Mouse (Mus musculus) C2C12 (cell line): ENCODE data around the gene Zfp867. TPM values are rescaled to one million over a fixed set of nuclear protein-coding genes. Genes with fewer than 3 reads are reported as not detected.

Experiments used
- H3K27me3 ChIP-seq: one replicate; pipeline ENCODE4 v1.6.1; 2011; ENCODE audit not compliant: control insufficient read depth, insufficient read depth, insufficient read length
- H3K36me3 ChIP-seq: one replicate; pipeline ENCODE4 v1.6.1; 2011; ENCODE audit not compliant: control insufficient read depth, insufficient read depth
- H3K4me3 ChIP-seq: one replicate; pipeline ENCODE4 v1.5.1; 2011; ENCODE audit warnings: mild to moderate bottlenecking, control low read depth; ENCODE audit not compliant: poor library complexity, insufficient read depth, severe bottlenecking
- H3K79me2 ChIP-seq: one replicate; pipeline ENCODE4 v1.6.1; 2011; ENCODE audit not compliant: control insufficient read depth, insufficient read depth
- H3K79me3 ChIP-seq: one replicate; pipeline ENCODE4 v1.6.1; 2011; ENCODE audit warnings: low read depth, control low read depth
- H3ac ChIP-seq: one replicate; pipeline ENCODE3; 2011; ENCODE audit warnings: low read depth; ENCODE audit not compliant: control insufficient read depth, insufficient read length
- CEBPB ChIP-seq: IDR thresholded peaks from one replicate; pipeline ENCODE4 v1.6.1; 2011; ENCODE audit warnings: low read depth, mild to moderate bottlenecking, control low read depth, moderate library complexity
- CTCF ChIP-seq: IDR thresholded peaks from one replicate; pipeline ENCODE4 v1.5.1; 2011; ENCODE audit not compliant: control insufficient read depth, insufficient read depth, insufficient read length
- FOSL1 ChIP-seq: IDR thresholded peaks from one replicate; pipeline ENCODE4 v1.8.0; 2011; ENCODE audit warnings: mild to moderate bottlenecking, low read length; ENCODE audit not compliant: poor library complexity, insufficient read depth, severe bottlenecking
- MAX ChIP-seq: IDR thresholded peaks from one replicate; pipeline ENCODE4 v1.6.1; 2011; ENCODE audit warnings: mild to moderate bottlenecking, control low read depth
- MYOD1 ChIP-seq: IDR thresholded peaks from one replicate; pipeline ENCODE4 v1.6.1; 2011; ENCODE audit warnings: low read depth; ENCODE audit not compliant: control insufficient read depth, insufficient read length
- MYOG ChIP-seq: IDR thresholded peaks from one replicate; pipeline ENCODE4 v1.6.1; 2011; ENCODE audit not compliant: control insufficient read depth, insufficient read length; ENCODE audit errors: extremely low read depth
- USF1 ChIP-seq: IDR thresholded peaks from one replicate; pipeline ENCODE4 v1.6.1; 2011; ENCODE audit warnings: low read depth, mild to moderate bottlenecking, control low read depth, moderate library complexity
- polyA plus RNA-seq: library from polyadenylated mRNA; unstranded; fragments of >200 nt; fragmentation: generic; extraction: Trizol; gene quantifications from one replicate; pipeline ENCODE4 v1.2.1, GENCODE M21; 2012; ENCODE audit warnings: missing spikeins

Gene Zfp867
- polyA plus RNA-seq, 1 experiment: 0.73 TPM

DNA sequence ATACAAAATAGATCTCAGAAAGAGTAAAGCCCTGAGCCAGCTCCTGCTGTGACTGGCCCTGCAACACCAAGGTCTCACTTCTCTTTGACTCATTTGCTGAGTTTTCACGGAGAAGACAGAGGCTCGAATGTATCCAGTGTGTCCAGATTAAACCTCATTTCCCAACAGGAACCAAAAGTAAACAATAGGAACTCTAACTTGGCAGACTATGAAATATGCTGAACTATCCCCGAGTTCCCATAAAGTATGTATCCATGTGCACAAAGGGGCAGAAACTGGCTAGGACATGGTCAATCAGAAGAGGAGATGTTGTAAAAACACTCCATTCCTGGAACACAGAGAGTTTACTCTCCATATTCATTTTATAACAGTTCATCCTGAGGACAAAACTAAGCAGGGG, 40.0 kb downstream of the Zfp867 start:
- no peaks in the 10 kb centered on the region for H3K27me3 ChIP-seq
- H3ac ChIP-seq: no peak overlapping the region
- peaks cover 22% of the 10 kb centered on the region for H3K36me3 ChIP-seq
- H3K4me3 ChIP-seq: no peak overlapping the region
- H3K79me3 ChIP-seq: no peaks in the 10 kb centered on the region
- TF ChIP-seq CEBPB: no peak
- TF ChIP-seq USF1: no peak
- TF ChIP-seq MYOD1: no peak
- no peak for TF ChIP-seq MAX
- TF ChIP-seq MYOG: no peak
- TF ChIP-seq FOSL1: no peak
- no peak for TF ChIP-seq CTCF
- H3K79me2 ChIP-seq: peaks cover 5% of the 10 kb centered on the region

GRCm38 (mm10) chr11:59429959-59430358, 42.3 kb downstream of the Zfp867 start:
- H3K79me3 ChIP-seq: no peaks in the 10 kb centered on the region
- H3K27me3 ChIP-seq: no peaks in the 10 kb centered on the region
- TF ChIP-seq MYOG: no peak
- no peak for TF ChIP-seq MYOD1
- no peak for TF ChIP-seq CEBPB
- TF ChIP-seq FOSL1: no peak
- no peak for TF ChIP-seq USF1
- no peak for TF ChIP-seq MAX
- no peak for TF ChIP-seq CTCF
- peaks cover 5% of the 10 kb centered on the region for H3K79me2 ChIP-seq
- no peak overlapping the region for H3ac ChIP-seq
- H3K36me3 ChIP-seq: peaks cover 44% of the 10 kb centered on the region
- H3K4me3 ChIP-seq: no peak overlapping the region

- H3K4me3 ChIP-seq: no peak overlapping the region
- TF ChIP-seq CEBPB (no peak), USF1 (no peak), CTCF (no peak), FOSL1 (no peak), MAX (no peak), MYOG (no peak), MYOD1 (no peak)
- no peak overlapping the region for H3ac ChIP-seq
- H3K79me3 ChIP-seq: no peaks in the 10 kb centered on the region
- H3K36me3 ChIP-seq: peaks cover 57% of the 10 kb centered on the region
- no peaks in the 10 kb centered on the region for H3K79me2 ChIP-seq
- no peaks in the 10 kb centered on the region for H3K27me3 ChIP-seq
Measured at GRCm38 (mm10) chr11:59428057-59428660, 44.1 kb downstream of the Zfp867 start.

DNA sequence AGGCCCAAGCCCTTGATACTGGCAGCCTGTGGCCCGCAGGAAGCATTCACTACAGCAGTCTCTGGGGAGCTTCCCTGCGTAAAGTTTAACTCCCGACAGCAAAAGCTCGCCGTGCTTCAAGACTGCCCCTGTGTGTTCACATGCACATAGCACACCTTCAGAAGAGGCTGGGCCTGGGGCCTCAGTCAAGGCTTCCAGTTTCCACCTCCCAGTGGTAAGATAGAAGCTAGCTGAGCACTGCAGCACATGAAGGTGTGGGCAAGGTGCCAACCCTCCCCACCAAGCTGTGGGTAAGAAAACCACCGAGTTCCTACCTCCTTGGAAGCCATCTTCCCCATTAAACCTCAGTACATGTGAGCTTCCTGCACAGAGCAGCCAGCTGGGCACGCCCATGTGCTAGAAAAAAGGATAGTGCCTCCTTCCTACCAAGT, 46.6 kb downstream of the Zfp867 start:
- no peak overlapping the region for H3ac ChIP-seq
- no peaks in the 10 kb centered on the region for H3K27me3 ChIP-seq
- H3K79me2 ChIP-seq: no peaks in the 10 kb centered on the region
- TF ChIP-seq USF1: no peak
- no peak for TF ChIP-seq FOSL1
- no peak for TF ChIP-seq MAX
- H3K79me3 ChIP-seq: no peaks in the 10 kb centered on the region
- H3K4me3 ChIP-seq: no peak overlapping the region
- H3K36me3 ChIP-seq: peaks cover 53% of the 10 kb centered on the region

DNA sequence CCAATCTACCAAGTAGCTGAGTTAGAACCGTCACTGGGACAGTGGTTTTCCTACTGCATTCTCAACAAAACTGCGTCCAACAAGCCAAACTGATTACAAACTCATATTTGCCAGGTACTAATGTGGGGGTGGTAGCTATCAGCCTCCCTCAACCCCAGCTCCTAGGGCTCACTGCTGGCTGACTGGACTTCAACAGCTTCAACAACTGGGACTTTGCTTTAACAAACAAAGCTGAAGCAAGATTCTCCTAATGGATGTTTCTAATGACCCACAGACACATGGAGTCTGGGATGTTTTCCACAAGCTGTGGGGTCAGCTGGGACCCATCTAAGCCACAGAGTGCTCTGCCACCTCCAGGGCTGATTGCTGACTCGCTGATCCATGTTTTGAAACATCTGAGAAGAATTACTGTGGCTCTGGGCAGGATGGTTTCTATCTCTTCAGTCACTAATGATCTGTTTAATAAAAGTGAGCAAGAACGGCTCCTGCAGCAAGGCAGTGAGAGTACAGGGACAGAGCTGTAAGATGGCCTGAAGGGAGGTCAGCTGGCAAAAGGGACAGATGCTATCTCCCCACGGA, 49.2 kb downstream of the Zfp867 start:
- H3K36me3 ChIP-seq: peaks cover 61% of the 10 kb centered on the region
- H3K79me2 ChIP-seq: no peaks in the 10 kb centered on the region
- H3K27me3 ChIP-seq: no peaks in the 10 kb centered on the region
- no peak for TF ChIP-seq MYOD1
- no peak for TF ChIP-seq MYOG
- no peak for TF ChIP-seq CEBPB
- TF ChIP-seq USF1: no peak
- TF ChIP-seq CTCF: no peak
- TF ChIP-seq FOSL1: no peak
- TF ChIP-seq MAX: no peak
- H3ac ChIP-seq: no peak overlapping the region
- no peak overlapping the region for H3K4me3 ChIP-seq
- H3K79me3 ChIP-seq: no peaks in the 10 kb centered on the region

DNA sequence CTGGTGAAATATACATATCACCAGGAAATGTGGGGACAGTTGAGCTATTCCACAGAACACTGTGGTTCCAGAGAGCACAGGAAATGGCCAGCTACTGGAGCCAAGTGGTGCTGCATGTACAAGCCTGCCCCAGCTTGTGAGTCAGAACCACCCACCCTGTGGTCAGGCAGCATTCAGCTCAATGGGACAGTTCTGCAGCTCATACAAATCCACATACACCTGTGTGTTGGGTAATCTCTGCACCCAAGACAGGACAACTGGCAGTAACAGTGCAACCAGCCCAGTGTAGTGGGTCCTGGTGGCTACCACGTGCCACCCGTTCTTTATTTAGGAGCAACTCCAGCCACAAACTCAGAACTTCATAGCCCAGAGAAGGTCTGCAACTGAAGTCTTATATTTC, 50.3 kb downstream of the Zfp867 start:
- H3K36me3 ChIP-seq: peaks cover 56% of the 10 kb centered on the region
- H3ac ChIP-seq: no peak overlapping the region
- no peak for TF ChIP-seq CTCF
- TF ChIP-seq CEBPB: peak; percentile 7
- TF ChIP-seq FOSL1: peak; percentile 14
- peak; percentile 32 for TF ChIP-seq MAX
- no peak for TF ChIP-seq USF1
- TF ChIP-seq MYOD1: peak; percentile 65
- TF ChIP-seq MYOG: no peak
- H3K79me3 ChIP-seq: no peaks in the 10 kb centered on the region
- H3K27me3 ChIP-seq: no peaks in the 10 kb centered on the region
- H3K4me3 ChIP-seq: no peak overlapping the region
- no peaks in the 10 kb centered on the region for H3K79me2 ChIP-seq
